Mouse (Mus musculus): Measurements from ENCODE around the gene Gfer.
A peak's percentile ranks its signal among the peaks of the same experiment; 100 is the strongest.
"Not testable (repeated sequence)": the region's sequence is repeated elsewhere in the genome, so short reads cannot be mapped to it uniquely, and the experiment has no call there.

The Gfer gene

GRCm38 (mm10) chr17:24687146-24687595, 8.8 kb downstream of the Gfer start:
- no peak for DNase-seq (ENCODE audit: low read depth)

GRCm38 (mm10) chr17:24686514-24686913, 9.4 kb downstream of the Gfer start:
- no peak for DNase-seq (ENCODE audit: low read depth)

- DNase-seq (ENCODE audit: low read depth): no peak
These were observed 18.4 kb downstream of the Gfer start for GRCm38 (mm10) chr17:24677500-24678080.

- DNase-seq (ENCODE audit: low read depth): no peak
These were observed 19.1 kb downstream of the Gfer start for GRCm38 (mm10) chr17:24676877-24677276.

- peak; percentile 92 for DNase-seq (ENCODE audit: low read depth)
These were observed 19.8 kb downstream of the Gfer start for GRCm38 (mm10) chr17:24676187-24676586.

GRCm38 (mm10) chr17:24674277-24674676, 21.7 kb downstream of the Gfer start:
- no peak for DNase-seq (ENCODE audit: low read depth)

- peak; percentile 62 for DNase-seq (ENCODE audit: low read depth)
These were observed 23.8 kb downstream of the Gfer start for GRCm38 (mm10) chr17:24672141-24672540.

GRCm38 (mm10) chr17:24671346-24671745, 24.6 kb downstream of the Gfer start:
- no peak for DNase-seq (ENCODE audit: low read depth)

- DNase-seq (ENCODE audit: low read depth): peak; percentile 46
These were observed 25.6 kb downstream of the Gfer start for GRCm38 (mm10) chr17:24670246-24670844.

- DNase-seq (ENCODE audit: low read depth): peak; percentile 98
These were observed 26.3 kb downstream of the Gfer start, which contains the start of gene Zfp598 for GRCm38 (mm10) chr17:24669545-24670245. Gene Zfp598 (plus strand): TSS chr17:24669687.

- DNase-seq (ENCODE audit: low read depth): not testable (repeated sequence)
These were observed 26.8 kb downstream of the Gfer start for GRCm38 (mm10) chr17:24669214-24669544.

GRCm38 (mm10) chr17:24667416-24667815, 28.5 kb downstream of the Gfer start:
- peak; percentile 82 for DNase-seq (ENCODE audit: low read depth)

- DNase-seq (ENCODE audit: low read depth): not testable (repeated sequence)
These were observed 28.9 kb downstream of the Gfer start for GRCm38 (mm10) chr17:24667011-24667410.

GRCm38 (mm10) chr17:24658017-24658758, 37.8 kb downstream of the Gfer start, which contains the start of gene Npw:
Gene Npw (minus strand): TSS chr17:24658457.
- no peak for DNase-seq (ENCODE audit: low read depth)

- no peak for DNase-seq (ENCODE audit: low read depth)
These were observed 41.0 kb downstream of the Gfer start for GRCm38 (mm10) chr17:24654969-24655368.

GRCm38 (mm10) chr17:24653967-24654710, 41.8 kb downstream of the Gfer start:
- peak; percentile 84 for DNase-seq (ENCODE audit: low read depth)

GRCm38 (mm10) chr17:24651835-24652234, 44.1 kb downstream of the Gfer start:
- no peak for DNase-seq (ENCODE audit: low read depth)

GRCm38 (mm10) chr17:24650766-24651165, 45.2 kb downstream of the Gfer start:
- DNase-seq (ENCODE audit: low read depth): no peak

- DNase-seq (ENCODE audit: low read depth): peak; percentile 21
These were observed 45.8 kb downstream of the Gfer start, which contains the start of gene Slc9a3r2 for GRCm38 (mm10) chr17:24650070-24650616. Gene Slc9a3r2 (minus strand): TSS chr17:24650327.

- peak; percentile 47 for DNase-seq (ENCODE audit: low read depth)
These were observed 46.3 kb downstream of the Gfer start for GRCm38 (mm10) chr17:24649581-24650069.

- peak; percentile 25 for DNase-seq (ENCODE audit: low read depth)
These were observed 47.1 kb downstream of the Gfer start for GRCm38 (mm10) chr17:24648731-24649377.

All from NIH3T3 (cell line).